In the genomic region with DNA sequence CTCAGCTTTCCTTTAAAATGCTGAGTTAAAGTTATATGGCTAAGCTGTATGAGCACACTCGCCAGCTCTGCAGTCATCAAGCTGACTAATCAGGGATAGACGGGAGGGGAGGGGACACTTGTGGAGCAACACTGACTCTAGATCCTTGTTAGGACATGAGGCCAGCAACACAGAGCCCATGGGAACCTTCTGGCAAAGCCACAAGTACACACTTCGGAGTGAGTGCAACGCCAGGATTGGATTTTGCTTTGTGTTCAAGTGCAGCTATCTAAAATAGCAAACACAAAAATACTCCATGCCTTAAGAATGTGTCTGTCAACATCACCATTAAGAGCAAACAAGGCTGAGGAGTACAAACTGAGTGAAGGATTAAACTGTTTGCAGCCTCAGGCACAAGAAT, we compare ENCODE assay signal across 13 mouse cellular contexts. TPM values are rescaled to one million over a fixed set of nuclear protein-coding genes. Genes with fewer than 3 reads are reported as not detected.
DNase-seq lines count a peak whose midpoint lies in the region; ATAC-seq and TF ChIP-seq lines count a peak whose summit lies in the region.
"Had no signal": no experiment of that assay in that cellular context is flagged by ENCODE, and none has a peak within 500 bp of the region (broad histone marks: within the 10 kb centered on the region; RNA-seq: fewer than 3 reads in every experiment).

No protein-coding gene starts in this region.

- DNase-seq in kidney, adult 2 months: no peak
- no peak for DNase-seq in kidney, postnatal 14 days
- peak; percentile 67 for DNase-seq in gastrocnemius, postnatal 14 days
- DNase-seq in heart, postnatal 25 days (ENCODE audit: low spot score): peak; percentile 64
- no peak for DNase-seq in layer of hippocampus, adult 11-12 months (ENCODE audit: low spot score)
- no peak for DNase-seq in forebrain, postnatal 0 days
- DNase-seq in spleen, adult 18-20 months: no peak
- DNase-seq: cerebellum, adult 18-20 months had no signal

- no peaks in the 10 kb centered on the region for H3K27me3 ChIP-seq in kidney, adult 2 months (replicated peaks; ENCODE audit: control insufficient read depth, insufficient read depth, low read length)
- no peaks in the 10 kb centered on the region for H3K27me3 ChIP-seq in stomach, embryonic 16.5 days (ENCODE audit: control insufficient read depth, insufficient read depth, low read length)
- no peaks in the 10 kb centered on the region for H3K27me3 ChIP-seq in forebrain, postnatal 0 days (ENCODE audit: insufficient read depth, low read length)
- H3K27me3 ChIP-seq: kidney, embryonic 15.5 days; limb, embryonic 15.5 days; stomach, embryonic 15.5 days had no signal

- no peak for TF ChIP-seq POLR2A in kidney, adult 2 months (IDR thresholded peaks at IDR 0.05; ENCODE audit: low read depth, low read length)

- H3K9ac ChIP-seq in stomach, embryonic 16.5 days (ENCODE audit: low read length): no peak overlapping the region
- no peak overlapping the region for H3K9ac ChIP-seq in forebrain, postnatal 0 days
- H3K9ac ChIP-seq: kidney, embryonic 15.5 days; limb, embryonic 15.5 days; stomach, embryonic 15.5 days had no signal

- H3K4me1 ChIP-seq in kidney, adult 2 months (ENCODE audit: control insufficient read depth, insufficient read depth, low read length): peaks cover 31% of the 10 kb centered on the region
- no peaks in the 10 kb centered on the region for H3K4me1 ChIP-seq in stomach, embryonic 16.5 days (ENCODE audit: control insufficient read depth, insufficient read depth, low read length)
- H3K4me1 ChIP-seq in forebrain, postnatal 0 days (ENCODE audit: insufficient read depth): no peaks in the 10 kb centered on the region
- H3K4me1 ChIP-seq: kidney, embryonic 15.5 days; limb, embryonic 15.5 days; stomach, embryonic 15.5 days had no signal

- no peak overlapping the region for H3K4me3 ChIP-seq in kidney, adult 2 months (ENCODE audit: insufficient read depth, low read depth, low read length)
- H3K4me3 ChIP-seq in stomach, embryonic 16.5 days (replicated peaks; ENCODE audit: low read length): no peak overlapping the region
- H3K4me3 ChIP-seq in forebrain, postnatal 0 days (ENCODE audit: low read depth, low read length): no peak overlapping the region
- H3K4me3 ChIP-seq: kidney, embryonic 15.5 days; limb, embryonic 15.5 days; stomach, embryonic 15.5 days had no signal

- 59% methylated on average over 4 of the region's 4 CpGs for WGBS in kidney, adult 2 months
- WGBS in stomach, embryonic 16.5 days: 56% methylated on average over 4 of the region's 4 CpGs
- WGBS in forebrain, postnatal 0 days: 89% methylated on average over 4 of the region's 4 CpGs

- TF ChIP-seq CTCF in kidney, adult 2 months (conservative IDR thresholded peaks at IDR 0.05; ENCODE audit: insufficient read depth, insufficient read length, low read depth, low read length): no peak
- TF ChIP-seq CTCF in forebrain, postnatal 0 days (IDR thresholded peaks at IDR 0.05; ENCODE audit: low read depth): no peak

- peak overlapping the region; percentile 77 for H3K27ac ChIP-seq in kidney, adult 2 months (ENCODE audit: insufficient read depth, low read depth, low read length)
- peak overlapping the region; percentile 35 for H3K27ac ChIP-seq in stomach, embryonic 16.5 days (ENCODE audit: low read length)
- H3K27ac ChIP-seq in forebrain, postnatal 0 days (ENCODE audit: low read depth, low read length): no peak overlapping the region
- H3K27ac ChIP-seq: kidney, embryonic 15.5 days; limb, embryonic 15.5 days; stomach, embryonic 15.5 days had no signal

- intact Hi-C loops in gastrocnemius, postnatal 14 days (cut with DNase I; ENCODE audit: low total_unique reads): no loop called here
- intact Hi-C loops in heart, postnatal 25 days (cut with DNase I): no loop called here

- peaks cover 4% of the 10 kb centered on the region; the same call in 1 of the 2 replicates for H3K9me3 ChIP-seq in stomach, embryonic 16.5 days (replicated peaks; ENCODE audit: control insufficient read depth, low read length)
- H3K9me3 ChIP-seq in forebrain, postnatal 0 days (ENCODE audit: low read length): no peaks in the 10 kb centered on the region
- H3K9me3 ChIP-seq: kidney, embryonic 15.5 days; limb, embryonic 15.5 days; stomach, embryonic 15.5 days had no signal

- peak; percentile 87 for ATAC-seq in stomach, embryonic 16.5 days (ENCODE audit: insufficient read depth, low FRiP score)
- ATAC-seq in forebrain, postnatal 0 days: no peak
- ATAC-seq: midbrain, embryonic 16.5 days had no signal

- no peaks in the 10 kb centered on the region; the same call in 1 of the 2 replicates for H3K36me3 ChIP-seq in kidney, adult 2 months (ENCODE audit: control insufficient read depth, insufficient read depth, low read length)
- peaks cover 4% of the 10 kb centered on the region; the same call in 1 of the 2 replicates for H3K36me3 ChIP-seq in stomach, embryonic 16.5 days (ENCODE audit: control insufficient read depth, insufficient read depth, low read length)
- no peaks in the 10 kb centered on the region for H3K36me3 ChIP-seq in forebrain, postnatal 0 days (ENCODE audit: insufficient read depth)
- H3K36me3 ChIP-seq: limb, embryonic 15.5 days; stomach, embryonic 15.5 days had no signal

- no peak overlapping the region for H3K4me2 ChIP-seq in stomach, embryonic 16.5 days (ENCODE audit: low read depth, low read length)
- no peak overlapping the region for H3K4me2 ChIP-seq in forebrain, postnatal 0 days (ENCODE audit: low read depth)
- H3K4me2 ChIP-seq: kidney, embryonic 15.5 days; limb, embryonic 15.5 days; stomach, embryonic 15.5 days had no signal

RNA-seq across cellular contexts. Expression of a gene that starts 29.8 kb away (rescaled TPM):
- 16.0 and 21.4 TPM in 2 replicates for polyA plus RNA-seq in kidney, adult 2 months (2012; rRNA removed)
- total RNA-seq in gastrocnemius, postnatal 14 days (2021): 10 to 100 TPM; 35.5 to 36.4 TPM
- total RNA-seq in heart, postnatal 25 days (2021): 10 to 100 TPM; 69.9 to 70.4 TPM
- 47.6 and 51.0 TPM in 2 replicates for polyA plus RNA-seq in stomach, embryonic 16.5 days (2015; fragmentation: Nextera tagmentation; extraction: Ambion mirVana)
- 37.3 and 46.5 TPM in 2 replicates for total RNA-seq in forebrain, postnatal 0 days (2014; rRNA removed)
- polyA plus RNA-seq in forebrain, postnatal 0 days (2015; fragmentation: Nextera tagmentation; extraction: Ambion mirVana): 33.3 and 34.8 TPM in 2 replicates

RNA-seq across cellular contexts. Expression of a gene that starts 29.9 kb away (rescaled TPM):
- polyA plus RNA-seq in kidney, adult 2 months (2012; rRNA removed): 46.4 and 46.9 TPM in 2 replicates
- total RNA-seq in gastrocnemius, postnatal 14 days (2021): 10 to 100 TPM; 10.5 to 13.5 TPM
- total RNA-seq in heart, postnatal 25 days (2021): 10 to 100 TPM; 16.0 to 18.0 TPM
- 32.9 and 41.8 TPM in 2 replicates for polyA plus RNA-seq in stomach, embryonic 16.5 days (2015; fragmentation: Nextera tagmentation; extraction: Ambion mirVana)
- 69.2 and 90.1 TPM in 2 replicates for total RNA-seq in forebrain, postnatal 0 days (2014; rRNA removed)
- 47.0 and 72.8 TPM in 2 replicates for polyA plus RNA-seq in forebrain, postnatal 0 days (2015; fragmentation: Nextera tagmentation; extraction: Ambion mirVana)

Comparison
In these comparisons a context has a peak if more than half of its experiments do, and no peak if none do; other contexts are left out.
1. DNase-seq: peak in gastrocnemius, postnatal 14 days (single experiment) and heart, postnatal 25 days (single experiment); none in kidney, adult 2 months (single experiment), kidney, postnatal 14 days (single experiment), layer of hippocampus, adult 11-12 months (single experiment), forebrain, postnatal 0 days (single experiment) and spleen, adult 18-20 months (0 of 2).